Mouse (Mus musculus) C2C12 (cell line): ENCODE results near the gene Strn3.

Experiments
- CEBPB ChIP-seq: IDR thresholded peaks from one replicate; pipeline ENCODE4 v1.6.1; 2011; ENCODE audit warnings: low read depth, mild to moderate bottlenecking, control low read depth, moderate library complexity
- CTCF ChIP-seq: IDR thresholded peaks from one replicate; pipeline ENCODE4 v1.5.1; 2011; ENCODE audit not compliant: control insufficient read depth, insufficient read depth, insufficient read length
- FOSL1 ChIP-seq: IDR thresholded peaks from one replicate; pipeline ENCODE4 v1.8.0; 2011; ENCODE audit warnings: mild to moderate bottlenecking, low read length; ENCODE audit not compliant: poor library complexity, insufficient read depth, severe bottlenecking
- MAX ChIP-seq: IDR thresholded peaks from one replicate; pipeline ENCODE4 v1.6.1; 2011; ENCODE audit warnings: mild to moderate bottlenecking, control low read depth
- MYOD1 ChIP-seq: IDR thresholded peaks from one replicate; pipeline ENCODE4 v1.6.1; 2011; ENCODE audit warnings: low read depth; ENCODE audit not compliant: control insufficient read depth, insufficient read length
- MYOG ChIP-seq: IDR thresholded peaks from one replicate; pipeline ENCODE4 v1.6.1; 2011; ENCODE audit not compliant: control insufficient read depth, insufficient read length; ENCODE audit errors: extremely low read depth
- USF1 ChIP-seq: IDR thresholded peaks from one replicate; pipeline ENCODE4 v1.6.1; 2011; ENCODE audit warnings: low read depth, mild to moderate bottlenecking, control low read depth, moderate library complexity

DNA sequence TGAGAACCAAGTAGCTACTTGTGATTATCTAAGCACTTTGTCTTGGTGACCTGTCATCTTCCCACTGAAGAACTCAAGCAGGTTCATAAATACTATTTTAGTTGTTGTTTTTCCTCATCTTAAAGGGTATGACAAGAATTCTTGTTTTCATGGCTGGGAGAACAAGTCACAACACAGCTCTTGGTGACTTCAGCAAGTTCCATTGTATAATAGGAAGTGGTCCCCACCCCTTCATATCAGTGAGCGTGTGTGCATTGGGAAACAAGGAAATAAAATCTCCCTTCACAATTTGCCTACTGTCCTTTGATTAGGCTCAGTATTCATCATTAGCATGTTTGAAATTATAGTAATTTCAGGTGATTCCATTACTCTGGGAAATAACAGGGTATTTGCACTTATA is 3.3 kb upstream of the Strn3 start:
- TF ChIP-seq CTCF (no peak), MYOG (no peak), USF1 (no peak), MYOD1 (no peak), CEBPB (no peak), MAX (no peak), FOSL1 (no peak)
